Mouse (Mus musculus): ENCODE results near the gene Ric8b.

- no peak for TF ChIP-seq EP300 (IDR thresholded peaks at IDR 0.05; ENCODE audit: insufficient read depth, low read depth, low read length)
- no peak for TF ChIP-seq CTCF (IDR thresholded peaks at IDR 0.05)
Observed at GRCm38 (mm10) chr10:84967645-84968044, 50.2 kb downstream of the Ric8b start.

Measured in heart, adult 2 months (tissue).